In genomic region chr3:143914341-143915217, GRCm38 (mm10) we compare ENCODE assay signal across 9 mouse cellular contexts.
DNase-seq lines count a peak whose midpoint lies in the region; ATAC-seq lines count a peak whose summit lies in the region.
"Had no signal": no experiment of that assay in that cellular context is flagged by ENCODE, and none has a peak within 500 bp of the region (broad histone marks: within the 10 kb centered on the region; RNA-seq: fewer than 3 reads in every experiment).

No protein-coding gene starts in this region.

- H3K4me1 ChIP-seq in heart, embryonic 10.5 days: peaks cover 10% of the 10 kb centered on the region; the same call in 1 of the 2 replicates

- H3K4me3 ChIP-seq in heart, embryonic 10.5 days: no peak overlapping the region
- H3K4me3 ChIP-seq: limb, embryonic 15.5 days had no signal

- H3K27ac ChIP-seq in heart, embryonic 10.5 days: peak overlapping the region; percentile 60; the same call in 1 of the 2 replicates
- H3K27ac ChIP-seq: limb, embryonic 15.5 days had no signal

- H3K36me3 ChIP-seq in heart, embryonic 10.5 days: no peaks in the 10 kb centered on the region
- H3K36me3 ChIP-seq: limb, embryonic 15.5 days had no signal

- no peak for DNase-seq in heart, embryonic 10.5 days (ENCODE audit: low spot score)
- no peak for DNase-seq in heart, adult 9 months (ENCODE audit: low spot score in 2 of 2)
- peak; percentile 69 for DNase-seq in testis, postnatal 14 days (ENCODE audit: low spot score)
- no peak for DNase-seq in testis, postnatal 10 days (ENCODE audit: low spot score)
- peak; percentile 48 for DNase-seq in thymus, postnatal 4 days
- no peak for DNase-seq in layer of hippocampus, adult 18-20 months (ENCODE audit: low spot score in 2 of 2)
- no peak for DNase-seq in natural killer cell, adult 2 months (ENCODE audit: low spot score in 2 of 2)

- no peaks in the 10 kb centered on the region for H3K27me3 ChIP-seq in heart, embryonic 10.5 days (ENCODE audit: insufficient read depth, poor library complexity, severe bottlenecking)
- H3K27me3 ChIP-seq: limb, embryonic 15.5 days had no signal

- 40% methylated on average over 6 of the region's 6 CpGs for WGBS in heart, embryonic 10.5 days

- no peaks in the 10 kb centered on the region for H3K9me3 ChIP-seq in heart, embryonic 10.5 days
- H3K9me3 ChIP-seq: limb, embryonic 15.5 days had no signal

- ATAC-seq in megakaryocyte, adult 5-6 weeks (ENCODE audit: poor library complexity, severe bottlenecking): peak; percentile 59

Comparison
In these comparisons a context has a peak if more than half of its experiments do, and no peak if none do; other contexts are left out.
1. DNase-seq: peak in testis, postnatal 14 days (single experiment) and thymus, postnatal 4 days (single experiment); none in heart, embryonic 10.5 days (single experiment), heart, adult 9 months (0 of 2), testis, postnatal 10 days (single experiment), layer of hippocampus, adult 18-20 months (0 of 2) and natural killer cell, adult 2 months (0 of 2).